Mouse (Mus musculus): ENCODE measurements around the gene Tmem37.

Gene Tmem37

GRCm38 (mm10) chr1:120090880-120091570, 17.2 kb upstream of the Tmem37 start:
- no peak for DNase-seq

GRCm38 (mm10) chr1:120089180-120089579, 15.3 kb upstream of the Tmem37 start:
- DNase-seq: no peak

GRCm38 (mm10) chr1:120086644-120087043, 12.8 kb upstream of the Tmem37 start:
- DNase-seq: no peak

GRCm38 (mm10) chr1:120085696-120086095, 11.8 kb upstream of the Tmem37 start:
- DNase-seq: no peak

GRCm38 (mm10) chr1:120083921-120084517, 10.1 kb upstream of the Tmem37 start:
- no peak for DNase-seq

- no peak for DNase-seq
These were observed 9.2 kb upstream of the Tmem37 start for GRCm38 (mm10) chr1:120082957-120083585.

GRCm38 (mm10) chr1:120080632-120081031, 6.8 kb upstream of the Tmem37 start:
- DNase-seq: no peak

GRCm38 (mm10) chr1:120077746-120078410, 4.0 kb upstream of the Tmem37 start:
- no peak for DNase-seq

GRCm38 (mm10) chr1:120075507-120075906, 1.6 kb upstream of the Tmem37 start:
- DNase-seq: no peak

- no peak for DNase-seq
These were observed 1.1 kb upstream of the Tmem37 start for GRCm38 (mm10) chr1:120074931-120075330.

GRCm38 (mm10) chr1:120074307-120074702, 431 bp upstream of the Tmem37 start:
- no peak for DNase-seq

- DNase-seq: no peak
These were observed 974 bp downstream of the Tmem37 start for GRCm38 (mm10) chr1:120072900-120073299.

GRCm38 (mm10) chr1:120071133-120071532, 2.7 kb downstream of the Tmem37 start:
- no peak for DNase-seq

- DNase-seq: no peak
These were observed 3.7 kb downstream of the Tmem37 start for GRCm38 (mm10) chr1:120070168-120070567.

- DNase-seq: no peak
These were observed 4.8 kb downstream of the Tmem37 start for GRCm38 (mm10) chr1:120069120-120069519.

- no peak for DNase-seq
These were observed 7.2 kb downstream of the Tmem37 start for GRCm38 (mm10) chr1:120066625-120067024.

- DNase-seq: no peak
These were observed 7.7 kb downstream of the Tmem37 start for GRCm38 (mm10) chr1:120066159-120066558.

GRCm38 (mm10) chr1:120064036-120064682, 9.7 kb downstream of the Tmem37 start:
- no peak for DNase-seq

- DNase-seq: no peak
These were observed 11.6 kb downstream of the Tmem37 start for GRCm38 (mm10) chr1:120062231-120062630.

GRCm38 (mm10) chr1:120060687-120061086, 13.2 kb downstream of the Tmem37 start:
- no peak for DNase-seq

- DNase-seq: no peak
These were observed 16.0 kb downstream of the Tmem37 start for GRCm38 (mm10) chr1:120057674-120058430.

GRCm38 (mm10) chr1:120057044-120057443, 16.8 kb downstream of the Tmem37 start:
- DNase-seq: no peak
